Mouse (Mus musculus): ENCODE measurements around the gene Pde1a. TPM values are rescaled to one million over a fixed set of nuclear protein-coding genes. Genes with fewer than 3 reads are reported as not detected.

The Pde1a gene
- 20.8 and 21.6 TPM in 2 replicates for polyA plus RNA-seq (2012; rRNA removed)

DNA sequence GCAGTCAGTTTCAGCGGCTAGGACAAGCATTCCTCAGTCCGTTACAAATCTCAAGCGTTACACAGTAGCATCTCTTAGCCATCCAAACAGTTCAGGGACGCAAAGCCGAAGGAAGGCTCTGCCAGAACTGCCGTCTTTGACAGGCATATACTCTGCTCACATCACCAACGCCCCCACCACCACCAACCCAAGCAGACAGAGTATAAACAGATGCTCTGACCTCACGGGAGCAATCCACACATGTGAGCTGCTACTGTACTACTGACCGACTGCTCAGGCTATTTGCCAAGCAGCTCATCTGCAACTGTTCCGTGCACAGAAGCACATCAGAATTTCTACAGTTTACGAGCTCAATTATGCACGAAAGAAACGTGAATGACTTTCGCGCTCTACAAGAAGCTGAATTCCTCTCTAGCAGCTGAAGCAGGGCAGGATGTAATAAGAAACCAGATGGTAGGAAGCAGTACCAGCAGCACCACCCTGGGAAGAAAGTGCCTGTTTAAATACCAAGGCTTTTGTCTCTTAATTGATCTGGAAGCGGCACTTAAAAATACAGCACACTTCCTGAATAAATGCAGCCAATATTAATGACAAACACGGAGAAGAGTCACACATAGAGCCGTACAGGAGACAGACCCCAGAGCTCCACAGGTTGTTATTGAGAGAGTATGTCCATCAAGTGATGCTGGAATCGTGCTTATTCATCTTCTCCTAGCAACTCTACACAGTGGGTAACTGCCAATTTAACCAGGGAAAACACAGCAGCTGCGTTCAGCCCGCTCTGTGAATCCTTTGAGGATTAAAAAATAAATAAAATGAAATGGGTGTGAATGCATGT lies at the start of gene Pde1a:
Gene Pde1a, minus strand, starts transcription at position 598 of the 838 bp plus-strand sequence.
- no peak for DNase-seq (ENCODE audit: low spot score)

DNA sequence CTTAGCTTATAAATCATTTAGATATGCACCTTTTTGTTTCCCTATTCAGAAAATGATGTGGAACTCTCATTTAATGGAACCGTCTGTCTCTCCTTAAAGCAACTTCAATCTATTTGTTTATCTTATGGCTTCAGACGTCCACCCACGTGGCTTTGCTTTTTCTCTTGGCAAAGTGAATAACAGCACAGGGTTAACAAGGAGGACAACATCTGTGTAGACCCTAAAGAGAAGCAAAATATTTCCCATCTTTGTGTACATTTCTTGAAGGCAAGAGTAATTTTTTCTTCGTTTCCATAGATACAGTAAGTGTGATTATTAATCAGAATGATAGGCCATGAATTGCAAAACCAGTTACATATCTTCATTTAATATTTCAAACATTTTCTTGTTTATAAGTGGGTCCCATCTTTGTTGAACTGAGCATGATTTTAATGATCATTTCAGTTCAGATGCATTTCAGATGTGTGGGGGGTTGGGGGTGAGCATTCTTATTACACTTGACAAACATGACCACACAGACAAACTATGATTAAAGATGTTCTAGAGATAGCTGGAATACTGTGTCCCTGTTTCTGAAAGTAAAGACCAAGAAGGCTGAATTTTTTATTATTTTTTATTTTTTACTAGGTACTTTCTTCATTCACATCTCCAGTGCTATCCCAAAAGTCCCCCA lies 49.5 kb upstream of the Pde1a start:
- DNase-seq (ENCODE audit: low spot score), result no peak

DNA sequence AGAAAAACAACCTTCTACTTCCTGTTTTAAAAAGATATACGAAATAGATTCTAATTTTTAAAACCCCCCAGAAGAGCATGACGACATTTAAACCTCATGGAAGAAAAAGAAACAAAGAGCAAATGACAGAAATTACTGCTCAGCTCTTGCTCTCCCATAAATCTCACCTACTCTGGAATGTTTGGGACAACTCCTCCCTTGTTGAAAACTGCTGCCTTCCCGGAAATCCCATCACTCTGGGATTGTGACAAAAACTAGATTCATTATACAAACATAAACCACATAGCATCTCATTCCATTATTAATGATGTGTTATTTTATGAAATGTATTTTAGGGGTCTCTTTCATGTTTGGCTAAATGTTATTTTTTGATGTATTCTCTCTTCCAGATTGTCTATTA lies 48.9 kb upstream of the Pde1a start:
- no peak for DNase-seq (ENCODE audit: low spot score)

DNA sequence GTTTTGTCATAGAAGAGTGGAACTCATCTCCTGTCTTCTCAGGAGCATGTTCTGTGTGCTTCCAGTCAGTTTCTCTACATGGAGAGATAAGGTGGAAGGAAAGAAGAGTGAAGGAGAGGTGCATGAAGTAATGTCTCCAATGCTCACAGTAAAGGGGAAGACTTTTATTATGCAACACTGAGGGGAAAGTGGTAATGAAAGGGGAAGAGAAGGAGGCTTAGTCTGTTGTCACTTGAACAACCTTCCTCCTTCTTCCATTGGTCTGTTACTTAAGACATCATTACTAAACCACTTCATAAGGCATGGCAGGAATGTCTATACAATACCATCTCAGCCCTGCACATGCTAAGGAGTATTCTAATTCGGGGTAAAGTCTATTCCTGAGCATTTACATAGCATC lies 38.8 kb upstream of the Pde1a start:
- no peak for DNase-seq (ENCODE audit: low spot score)

DNA sequence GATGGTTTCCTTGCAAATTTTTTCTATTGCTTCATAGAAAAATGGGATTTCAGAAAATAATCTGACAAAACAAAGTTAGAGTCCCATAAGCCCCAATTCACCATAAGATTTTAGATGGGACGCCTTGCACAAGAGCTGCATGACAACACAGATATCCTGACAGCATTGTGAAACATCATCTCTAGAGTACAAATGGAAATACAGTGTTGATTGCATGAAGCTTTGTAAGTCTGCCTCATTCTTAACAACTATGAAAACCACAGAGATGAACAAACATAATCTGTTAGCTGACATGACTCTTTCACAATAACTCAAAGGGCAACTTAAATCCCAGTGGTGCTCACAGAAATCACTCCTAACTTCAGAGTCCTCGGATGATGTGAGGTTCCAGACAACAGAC lies 29.5 kb upstream of the Pde1a start:
- DNase-seq (ENCODE audit: low spot score), result no peak

DNA sequence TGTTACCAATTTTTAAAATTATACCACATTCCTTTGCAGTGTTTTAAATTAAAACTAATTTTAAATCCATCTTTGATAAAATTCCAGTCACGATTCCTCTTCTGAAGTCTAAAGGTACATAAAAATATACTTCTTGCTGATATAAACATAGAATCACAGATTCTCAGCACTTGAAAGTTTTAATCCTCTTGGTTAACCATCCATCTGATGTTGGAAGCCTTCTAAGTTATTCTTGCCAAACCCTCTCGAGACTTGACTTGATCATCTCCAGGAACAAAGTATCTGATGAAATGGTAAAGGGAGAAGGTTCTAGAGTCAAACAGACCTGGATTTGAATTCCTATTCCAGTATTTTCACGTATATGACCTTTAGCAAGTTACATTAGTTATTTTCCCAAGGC lies 28.9 kb upstream of the Pde1a start:
- no peak for DNase-seq (ENCODE audit: low spot score)

DNA sequence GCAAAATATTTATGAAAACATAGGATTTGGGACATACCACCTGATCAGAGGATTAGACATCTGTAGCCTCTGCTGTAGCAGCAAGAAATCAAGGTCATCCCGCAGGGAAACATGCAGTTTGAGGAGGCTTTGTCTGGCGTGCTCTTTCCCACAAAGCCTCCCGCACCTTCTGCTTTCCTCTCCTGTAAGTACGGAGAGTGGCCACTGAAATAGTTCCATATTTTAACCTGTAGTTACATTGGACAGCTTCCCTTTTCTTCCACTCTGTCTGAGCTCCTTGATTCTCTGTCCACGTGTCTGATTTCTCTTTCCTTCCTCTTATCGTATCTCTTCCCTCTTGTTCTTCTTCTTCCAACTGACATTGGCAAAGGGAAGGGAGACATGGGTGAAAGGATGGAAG lies 20.8 kb upstream of the Pde1a start:
- DNase-seq (ENCODE audit: low spot score), result no peak

DNA sequence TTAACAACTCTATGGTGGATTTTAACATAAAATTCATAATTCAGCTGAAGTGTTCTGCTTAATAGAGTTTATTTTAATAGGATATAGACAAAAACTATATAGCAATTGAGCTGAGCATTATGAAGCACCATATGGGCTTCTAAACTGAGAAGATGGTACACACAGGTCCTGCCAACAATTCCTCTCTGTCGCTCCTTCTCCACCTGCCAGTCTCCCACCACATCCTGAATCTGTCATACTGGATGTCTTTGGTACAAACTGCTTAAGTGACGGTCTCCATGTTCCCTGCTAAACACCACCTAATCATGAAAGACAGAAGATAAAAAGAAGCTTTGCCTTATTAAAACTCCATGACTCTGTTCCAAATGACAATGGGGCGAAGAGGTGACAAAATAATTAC lies 20.1 kb upstream of the Pde1a start:
- DNase-seq (ENCODE audit: low spot score), result no peak

DNA sequence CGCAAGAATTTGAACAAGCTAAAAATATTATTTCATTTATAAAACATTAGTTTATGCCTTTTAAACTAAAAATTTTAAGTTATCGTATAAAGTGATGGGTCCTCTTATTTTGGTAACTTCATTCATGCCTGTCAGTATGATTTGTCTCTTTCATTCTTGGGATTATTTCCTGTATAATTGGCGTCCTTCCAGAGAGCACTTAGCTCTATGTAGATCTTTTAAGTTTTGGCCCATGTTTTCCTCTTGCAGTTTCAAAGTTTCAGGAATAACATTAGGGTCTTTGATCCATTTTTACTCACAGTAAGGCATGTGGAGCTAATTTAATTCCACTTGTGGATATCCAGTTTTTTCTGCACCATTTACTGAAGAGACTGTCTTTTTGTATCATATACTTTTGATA lies 5.8 kb upstream of the Pde1a start:
- no peak for DNase-seq (ENCODE audit: low spot score)

DNA sequence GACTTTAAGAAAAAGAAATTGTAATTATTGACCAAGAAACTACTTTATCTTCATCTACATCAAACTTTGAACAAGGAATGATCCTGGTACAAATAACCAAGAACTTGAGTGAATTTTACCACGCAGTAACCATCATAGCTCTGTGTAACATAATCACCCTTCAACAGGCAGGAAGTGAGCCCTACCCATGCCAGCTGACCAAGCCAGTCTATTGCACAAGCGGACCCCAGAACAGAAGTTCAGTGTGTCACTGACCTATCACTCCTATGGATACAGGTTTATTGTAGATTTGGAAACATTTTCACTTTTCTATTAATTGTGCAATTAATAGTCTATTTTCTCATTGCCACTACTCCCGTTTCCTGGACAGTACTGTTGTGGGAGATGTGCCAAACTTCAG lies 3.4 kb upstream of the Pde1a start:
- no peak for DNase-seq (ENCODE audit: low spot score)

DNA sequence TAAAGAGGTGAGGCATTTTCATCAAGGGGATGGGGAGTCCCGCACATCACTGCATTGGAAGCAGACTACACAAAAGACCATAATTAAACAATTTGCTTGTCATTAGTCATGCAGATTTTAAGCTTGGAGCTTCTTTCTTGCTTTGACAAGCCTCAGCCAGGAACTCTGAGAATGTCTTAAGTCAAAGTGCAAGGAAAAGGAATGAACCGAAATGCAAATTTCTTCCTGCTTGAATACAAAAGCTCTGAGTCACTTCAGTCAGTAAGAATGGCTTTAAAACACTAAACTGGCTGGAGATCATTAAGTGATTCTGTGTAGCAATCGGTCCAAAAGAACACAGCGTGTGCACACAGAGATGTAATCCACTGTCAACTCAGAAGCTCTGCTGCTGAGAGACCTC lies 2.6 kb downstream of the Pde1a start:
- DNase-seq (ENCODE audit: low spot score), result no peak

DNA sequence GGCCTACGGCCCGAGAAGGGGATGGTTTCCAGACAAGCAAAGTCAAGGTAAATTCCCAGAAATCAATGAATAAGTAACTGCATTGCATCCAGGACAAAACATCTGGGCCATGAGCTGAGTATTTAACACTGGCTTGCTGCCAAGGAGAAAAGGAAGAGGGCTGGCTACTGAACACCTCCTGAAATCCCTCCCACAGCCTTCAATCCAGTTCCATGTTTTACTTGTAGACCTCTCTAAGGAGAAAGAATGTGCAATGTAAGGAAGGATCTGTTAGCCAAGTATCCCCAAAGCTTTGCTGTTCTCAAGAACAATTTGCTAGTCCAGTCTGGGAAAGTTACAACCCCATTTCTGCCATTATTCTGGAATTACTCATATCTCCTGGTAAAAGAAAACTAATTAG lies 42.4 kb downstream of the Pde1a start:
- no peak for DNase-seq (ENCODE audit: low spot score)

DNA sequence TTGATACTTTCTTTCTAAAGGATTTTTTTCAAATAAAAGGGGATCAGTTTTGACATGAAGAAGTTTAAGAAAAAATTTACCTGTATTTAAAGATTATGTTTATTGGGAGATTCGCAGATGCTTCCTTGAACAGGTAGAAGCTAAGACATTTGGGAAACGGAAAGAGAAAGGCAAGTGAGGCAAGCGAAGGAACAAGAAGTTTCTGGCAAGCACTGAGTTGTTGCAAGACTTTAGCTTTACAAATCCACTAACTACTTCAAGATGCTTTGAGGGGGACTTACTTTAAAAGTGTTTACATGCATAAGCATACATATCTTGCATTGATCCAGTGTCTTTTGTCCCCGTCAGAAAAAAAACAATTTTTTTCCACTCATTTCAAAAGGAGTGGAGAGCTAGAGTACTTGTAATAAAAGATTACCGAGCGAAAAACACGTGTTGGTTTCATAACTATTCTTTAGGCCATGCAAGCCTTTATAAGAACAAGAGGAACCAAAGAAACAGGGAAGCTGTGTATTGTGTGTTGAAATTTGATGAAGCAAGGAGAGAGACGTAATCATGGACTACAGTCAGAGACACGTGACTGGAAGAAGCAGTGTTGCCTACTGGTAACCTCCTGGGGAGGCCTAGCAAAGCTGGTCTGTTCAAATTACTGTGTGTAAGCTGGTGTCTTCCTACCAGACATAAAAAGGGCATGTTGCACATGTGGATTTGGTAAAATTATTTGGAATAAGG lies 49.0 kb downstream of the Pde1a start:
- no peak for DNase-seq (ENCODE audit: low spot score)

DNA sequence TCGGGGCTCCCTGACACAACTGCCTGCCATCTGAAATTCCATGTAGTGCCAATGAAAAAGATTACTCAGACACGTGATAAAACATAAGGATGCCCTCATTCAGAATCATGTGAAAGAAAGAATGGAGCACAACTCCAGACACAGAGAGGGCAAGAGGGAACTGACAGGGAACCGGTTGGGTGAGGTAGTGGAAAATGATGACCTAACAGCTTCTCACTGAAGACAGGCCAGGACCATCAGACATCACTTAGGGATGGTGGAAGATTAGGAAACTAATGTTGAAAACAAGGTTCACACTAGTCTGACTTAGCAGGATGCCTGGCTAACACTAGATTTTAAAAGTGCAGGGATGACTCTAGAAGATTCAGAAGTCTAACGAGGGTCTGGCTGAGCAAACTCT lies 49.6 kb downstream of the Pde1a start:
- no peak for DNase-seq (ENCODE audit: low spot score)

DNA sequence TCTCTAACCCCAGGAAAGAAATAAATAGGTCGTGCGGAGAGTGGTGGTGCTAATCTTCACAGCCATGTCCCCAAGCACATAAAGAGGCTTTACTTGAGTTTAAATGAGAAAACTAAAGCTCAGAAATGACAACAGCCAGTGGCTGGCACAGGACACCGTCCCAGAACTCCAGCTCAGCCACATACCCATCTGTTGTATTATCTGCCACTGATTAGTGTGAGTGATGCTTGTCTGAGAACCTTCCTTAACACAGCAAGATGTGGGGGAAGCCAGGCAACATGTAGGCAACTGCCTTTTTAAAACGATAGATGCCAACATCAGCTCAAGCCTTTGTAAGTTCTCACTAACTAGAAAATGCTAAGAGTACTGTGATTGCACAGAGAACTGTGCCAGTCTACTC lies 52.9 kb downstream of the Pde1a start:
- DNase-seq (ENCODE audit: low spot score), result no peak

DNA sequence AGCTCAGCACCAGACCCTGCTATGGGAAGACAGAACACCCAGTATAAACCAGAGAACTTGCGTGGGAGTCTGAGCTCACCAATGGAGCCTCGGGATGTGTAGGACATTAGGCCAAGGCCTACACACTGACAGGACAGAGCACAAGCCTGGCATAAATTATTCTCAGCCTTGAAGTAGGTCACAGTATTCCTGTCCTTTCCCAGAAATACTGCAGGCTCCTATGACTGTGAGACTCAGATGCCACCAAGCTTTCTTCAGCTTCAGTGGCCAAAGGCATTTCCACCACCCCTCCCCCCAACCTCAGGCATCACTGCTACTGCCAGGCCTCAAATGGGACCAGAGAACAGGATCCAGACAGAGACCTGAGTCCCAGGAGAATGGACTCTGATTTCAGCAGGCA lies 54.7 kb downstream of the Pde1a start:
- no peak for DNase-seq (ENCODE audit: low spot score)

DNA sequence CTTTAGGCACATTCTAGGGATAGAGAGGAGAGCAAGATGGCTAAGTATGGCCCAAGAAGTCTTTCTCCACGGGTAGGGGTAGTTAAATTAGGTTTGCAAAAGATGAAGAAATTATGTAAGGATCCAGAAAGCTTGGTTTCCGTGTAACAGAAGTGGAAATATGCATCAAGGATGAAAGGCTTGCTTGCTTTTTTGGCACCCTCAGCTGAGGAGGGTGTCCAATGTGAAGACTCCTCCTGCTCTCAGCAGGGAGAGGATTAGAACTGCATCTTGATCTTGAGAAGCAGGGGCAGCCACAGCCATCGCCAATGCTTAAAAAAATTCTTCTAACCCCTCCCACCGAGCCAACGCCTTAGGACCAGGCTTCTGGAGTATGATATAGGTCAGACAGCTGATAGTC lies 55.2 kb downstream of the Pde1a start:
- DNase-seq (ENCODE audit: low spot score), result no peak

DNA sequence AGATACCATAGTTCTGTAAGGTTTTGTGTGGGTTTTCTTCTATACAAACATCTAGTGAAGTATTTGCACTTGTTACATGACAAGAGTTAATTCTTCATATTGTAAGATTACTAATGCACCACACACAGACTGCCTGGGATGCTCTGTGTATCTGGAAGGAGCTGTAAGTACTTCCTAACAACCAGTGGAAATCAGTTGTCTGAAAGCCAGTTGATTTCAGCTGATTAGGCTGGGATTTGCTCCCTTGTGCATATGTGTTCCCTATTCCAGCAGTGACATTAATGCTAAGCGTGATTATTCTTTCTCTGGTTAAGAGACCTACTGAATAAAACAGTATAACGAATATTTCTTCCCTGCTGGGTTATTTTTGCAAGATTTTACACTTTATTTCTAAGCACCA lies 55.8 kb downstream of the Pde1a start:
- no peak for DNase-seq (ENCODE audit: low spot score)

DNA sequence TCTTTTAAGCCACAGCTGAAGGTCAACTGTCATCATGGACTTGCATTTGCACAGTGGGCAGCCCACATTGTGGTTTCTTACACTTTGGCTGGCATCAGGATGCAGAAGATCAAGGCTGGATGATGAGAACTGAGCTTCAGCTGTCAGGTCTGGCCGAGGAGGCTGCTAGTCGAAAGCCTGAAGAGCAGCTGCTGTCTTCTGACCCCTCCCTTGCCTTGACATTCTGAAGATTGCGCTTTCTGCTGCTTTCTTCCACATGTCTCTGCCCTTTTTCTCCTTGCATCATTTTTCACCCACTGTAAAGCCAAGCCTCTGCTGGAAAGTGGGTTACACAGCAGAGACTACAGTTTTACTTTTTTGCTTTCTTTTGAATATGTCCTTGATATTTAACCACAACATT lies 59.5 kb downstream of the Pde1a start:
- DNase-seq (ENCODE audit: low spot score), result no peak

DNA sequence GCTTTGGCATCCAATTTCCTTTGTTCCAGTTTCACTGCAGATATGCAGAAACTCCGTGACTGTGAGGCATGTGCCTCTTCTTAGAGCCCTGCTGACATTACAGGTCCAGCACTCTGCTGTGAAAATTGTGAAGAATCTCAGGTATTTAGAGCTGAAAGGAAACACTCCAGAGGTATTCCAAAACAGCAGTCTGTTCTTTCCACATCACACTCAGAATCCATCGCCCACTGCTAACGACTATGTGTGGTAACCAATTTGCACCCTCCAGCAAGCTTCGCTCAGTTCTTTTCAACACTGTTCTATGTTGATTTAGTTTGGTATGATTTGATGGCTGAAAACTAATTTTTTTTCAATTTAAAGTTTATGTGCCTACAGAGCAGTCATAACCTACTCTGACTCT lies 62.8 kb downstream of the Pde1a start:
- DNase-seq (ENCODE audit: low spot score), result no peak

DNA sequence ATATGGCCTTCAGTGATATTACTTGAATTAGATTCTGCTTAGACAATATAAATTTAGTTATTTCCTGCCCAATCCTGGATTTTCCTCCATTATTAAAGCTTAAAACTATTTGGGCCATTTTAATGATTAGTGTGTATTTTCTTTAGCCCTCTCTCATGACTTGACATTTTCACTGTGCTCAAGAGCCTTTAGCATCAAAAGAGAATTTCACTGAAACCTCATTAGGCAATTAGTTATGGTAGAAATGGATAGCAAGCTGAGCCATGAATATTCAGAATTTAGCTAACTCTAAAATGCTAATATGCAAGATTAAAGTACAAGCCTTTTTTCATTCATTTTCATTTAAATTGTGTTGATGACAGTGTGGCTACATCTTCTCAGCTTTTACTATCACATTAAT lies 73.2 kb downstream of the Pde1a start:
- DNase-seq (ENCODE audit: low spot score), result no peak

DNA sequence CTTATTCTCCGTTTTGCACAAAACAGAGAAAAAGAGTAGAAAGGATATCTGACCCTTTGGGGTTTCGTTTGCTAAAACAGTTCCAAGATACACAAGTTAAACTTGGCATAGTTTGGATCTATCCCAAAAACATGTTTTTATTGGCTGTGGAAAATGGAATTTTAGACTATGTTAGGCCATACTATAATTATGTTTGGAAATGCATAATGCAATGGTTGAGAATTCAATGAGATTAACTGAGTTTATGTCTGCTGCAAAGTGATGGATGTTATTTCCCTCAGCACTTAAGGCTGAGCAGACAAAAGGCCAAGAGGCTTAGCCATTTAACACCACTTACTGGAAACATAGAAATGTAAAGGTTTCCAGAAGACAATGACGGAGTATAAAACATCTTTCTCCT lies 75.2 kb downstream of the Pde1a start:
- no peak for DNase-seq (ENCODE audit: low spot score)
